Mouse (Mus musculus): Measurements from ENCODE around the gene Atg5. TPM values are rescaled to one million over a fixed set of nuclear protein-coding genes. Genes with fewer than 3 reads are reported as not detected.
A peak's percentile ranks its signal among the peaks of the same experiment; 100 is the strongest.

Atg5 gene
- polyA plus RNA-seq, 1 experiment: 11.6 TPM

DNA sequence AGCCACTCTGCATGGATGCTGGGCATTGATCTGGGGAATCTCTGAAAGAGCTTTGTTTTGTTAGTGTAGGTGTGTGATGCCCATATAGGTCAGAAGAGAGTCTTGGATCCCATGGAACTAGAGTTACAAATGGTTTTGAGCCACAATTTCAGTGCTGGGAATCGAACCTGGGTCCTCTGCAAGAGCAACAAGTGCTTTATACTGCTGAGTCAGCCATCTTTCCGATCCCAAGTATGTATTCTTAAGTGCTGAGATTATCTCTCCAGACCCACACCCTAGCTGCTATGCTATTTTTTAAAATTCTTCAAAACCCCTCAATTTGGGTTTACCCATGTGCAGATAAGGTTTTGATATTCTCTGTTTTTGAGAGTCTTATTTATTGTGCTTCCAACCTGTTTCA lies 22.7 kb downstream of the Atg5 start:
- Histone ChIP-seq H3K27me3 (ENCODE audit: control insufficient read depth, insufficient read depth, low read length) (no peaks in the 10 kb centered on the region), H3K4me3 (ENCODE audit: control insufficient read depth, insufficient read depth, low read length) (no peak overlapping the region), H3K27ac (ENCODE audit: control insufficient read depth, insufficient read depth, low read length) (no peak overlapping the region), H3K36me3 (ENCODE audit: control insufficient read depth, insufficient read depth, low read length) (peaks cover 27% of the 10 kb centered on the region), H3K4me1 (replicated peaks; ENCODE audit: control insufficient read depth, insufficient read depth, low read length) (no peaks in the 10 kb centered on the region)
- WGBS: 93% methylated on average over 2 of the region's 2 CpGs
- DNase-seq: no peak
- TF ChIP-seq POLR2A (IDR thresholded peaks at IDR 0.05; ENCODE audit: control insufficient read depth, extremely low read depth, insufficient read depth, low read length, poor library complexity) (no peak), CTCF (IDR thresholded peaks at IDR 0.05; ENCODE audit: borderline replicate concordance, control insufficient read depth, extremely low read depth, insufficient read depth, low read length, poor library complexity) (no peak)

DNA sequence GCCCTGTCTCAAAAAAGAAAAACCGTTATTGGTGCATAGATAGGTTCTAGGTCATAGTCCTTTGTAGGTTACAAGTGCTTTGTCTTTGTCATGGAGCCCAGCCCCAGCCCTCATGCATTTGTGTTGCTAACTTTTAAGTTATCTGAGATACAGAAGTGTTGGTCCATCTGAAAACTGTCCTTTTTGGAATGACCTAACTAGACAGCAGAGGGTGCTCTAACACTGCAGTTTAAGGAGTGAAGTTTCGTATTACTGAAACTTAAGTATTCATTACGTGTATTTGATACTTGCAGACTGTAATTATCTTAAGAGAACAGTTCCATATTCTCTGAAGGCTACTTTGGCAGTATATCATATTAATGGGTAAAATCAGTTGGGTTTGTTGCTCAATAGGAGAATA lies 24.0 kb downstream of the Atg5 start:
- H3K27ac ChIP-seq (ENCODE audit: control insufficient read depth, insufficient read depth, low read length): no peak overlapping the region
- H3K4me1 ChIP-seq (replicated peaks; ENCODE audit: control insufficient read depth, insufficient read depth, low read length): no peaks in the 10 kb centered on the region
- 76% methylated on average over 3 of the region's 3 CpGs for WGBS
- peaks cover 16% of the 10 kb centered on the region for H3K36me3 ChIP-seq (ENCODE audit: control insufficient read depth, insufficient read depth, low read length)
- H3K27me3 ChIP-seq (ENCODE audit: control insufficient read depth, insufficient read depth, low read length): no peaks in the 10 kb centered on the region
- DNase-seq: peak; percentile 22
- H3K4me3 ChIP-seq (ENCODE audit: control insufficient read depth, insufficient read depth, low read length): no peak overlapping the region
- TF ChIP-seq POLR2A (IDR thresholded peaks at IDR 0.05; ENCODE audit: control insufficient read depth, extremely low read depth, insufficient read depth, low read length, poor library complexity): no peak
- no peak for TF ChIP-seq CTCF (IDR thresholded peaks at IDR 0.05; ENCODE audit: borderline replicate concordance, control insufficient read depth, extremely low read depth, insufficient read depth, low read length, poor library complexity)

DNA sequence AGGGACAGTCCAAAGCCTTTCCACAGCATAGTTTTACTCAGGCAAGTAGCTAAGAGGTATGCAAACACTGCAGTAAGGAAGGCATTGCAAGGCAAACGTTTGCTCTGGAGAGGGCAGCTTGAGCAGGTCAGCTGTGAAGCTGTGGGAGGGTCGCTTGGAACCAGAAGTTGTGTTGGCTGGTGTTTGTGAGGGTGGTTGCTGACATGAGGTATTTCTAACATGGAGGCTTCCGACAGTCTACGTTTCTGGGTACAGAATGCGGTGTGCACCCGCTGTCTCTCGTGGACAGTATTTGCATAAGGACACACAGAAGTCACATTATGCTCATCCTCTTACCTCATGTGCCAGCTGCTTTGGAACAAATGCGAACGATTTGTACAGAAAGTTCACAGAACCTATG lies 31.0 kb downstream of the Atg5 start:
- no peak for TF ChIP-seq POLR2A (IDR thresholded peaks at IDR 0.05; ENCODE audit: control insufficient read depth, extremely low read depth, insufficient read depth, low read length, poor library complexity)
- no peak for TF ChIP-seq CTCF (IDR thresholded peaks at IDR 0.05; ENCODE audit: borderline replicate concordance, control insufficient read depth, extremely low read depth, insufficient read depth, low read length, poor library complexity)
- Histone ChIP-seq H3K4me3 (ENCODE audit: control insufficient read depth, insufficient read depth, low read length) (no peak overlapping the region), H3K36me3 (ENCODE audit: control insufficient read depth, insufficient read depth, low read length) (peaks cover 8% of the 10 kb centered on the region; the same call in 1 of the 2 replicates), H3K4me1 (replicated peaks; ENCODE audit: control insufficient read depth, insufficient read depth, low read length) (no peaks in the 10 kb centered on the region), H3K27ac (ENCODE audit: control insufficient read depth, insufficient read depth, low read length) (no peak overlapping the region), H3K27me3 (ENCODE audit: control insufficient read depth, insufficient read depth, low read length) (no peaks in the 10 kb centered on the region)
- no peak for DNase-seq
- 84% methylated on average over 9 of the region's 9 CpGs for WGBS

DNA sequence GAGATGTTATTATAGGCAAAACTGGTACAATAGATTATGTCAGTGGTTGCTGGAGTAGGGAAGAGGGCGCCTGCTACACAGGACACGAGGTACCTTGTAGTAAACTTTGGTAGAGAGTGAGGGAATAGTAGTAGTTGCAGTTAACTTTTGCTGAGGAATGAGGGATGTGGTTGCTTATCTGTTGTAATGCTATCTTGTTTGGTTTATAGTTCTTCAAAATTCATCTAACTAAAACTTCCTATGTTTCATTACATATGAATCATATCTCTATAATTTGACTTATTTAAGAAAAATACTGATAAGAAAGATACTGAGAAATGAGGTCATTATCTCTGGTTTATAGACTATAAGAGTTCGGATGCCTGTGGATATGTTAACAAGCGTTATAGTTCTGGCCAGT lies 31.9 kb downstream of the Atg5 start:
- Histone ChIP-seq H3K4me1 (replicated peaks; ENCODE audit: control insufficient read depth, insufficient read depth, low read length) (no peaks in the 10 kb centered on the region), H3K36me3 (ENCODE audit: control insufficient read depth, insufficient read depth, low read length) (peaks cover 11% of the 10 kb centered on the region; the same call in 1 of the 2 replicates), H3K27me3 (ENCODE audit: control insufficient read depth, insufficient read depth, low read length) (no peaks in the 10 kb centered on the region), H3K27ac (ENCODE audit: control insufficient read depth, insufficient read depth, low read length) (no peak overlapping the region), H3K4me3 (ENCODE audit: control insufficient read depth, insufficient read depth, low read length) (no peak overlapping the region)
- TF ChIP-seq CTCF (IDR thresholded peaks at IDR 0.05; ENCODE audit: borderline replicate concordance, control insufficient read depth, extremely low read depth, insufficient read depth, low read length, poor library complexity) (no peak), POLR2A (IDR thresholded peaks at IDR 0.05; ENCODE audit: control insufficient read depth, extremely low read depth, insufficient read depth, low read length, poor library complexity) (no peak)
- DNase-seq: no peak
- WGBS: 99% methylated on average over 4 of the region's 4 CpGs

DNA sequence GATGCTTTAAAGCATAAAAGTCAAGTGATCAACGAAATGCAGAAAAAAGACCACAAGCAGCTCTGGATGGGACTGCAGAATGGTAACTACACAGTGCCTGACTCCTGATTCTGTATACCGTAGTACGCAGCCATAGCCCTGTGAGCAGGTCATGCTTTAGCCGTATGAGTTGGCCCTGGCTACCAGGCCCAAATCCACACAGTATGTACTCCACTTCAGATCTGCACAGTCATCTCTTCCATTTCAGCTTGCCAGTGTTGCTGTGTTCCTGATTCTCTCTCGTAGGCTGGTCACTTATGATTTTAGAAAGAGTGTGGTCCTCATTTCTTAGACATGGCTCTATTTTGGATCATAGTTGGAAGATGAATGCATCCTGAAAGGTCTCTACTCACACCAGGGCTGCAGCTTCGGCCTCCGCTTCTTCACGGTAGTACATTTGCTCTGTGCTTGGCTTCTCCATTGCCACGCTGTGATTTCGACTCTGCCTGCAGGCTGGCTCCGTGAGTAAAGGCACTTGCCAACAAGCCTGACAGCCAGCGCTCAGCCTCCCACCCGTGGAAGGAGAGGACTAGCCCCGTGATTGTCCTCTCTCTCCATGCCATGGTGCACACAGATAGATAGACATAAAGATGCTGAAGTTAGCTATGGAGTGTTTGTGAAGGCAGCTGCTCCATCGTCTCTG lies 35.6 kb downstream of the Atg5 start:
- Histone ChIP-seq H3K4me1 (replicated peaks; ENCODE audit: control insufficient read depth, insufficient read depth, low read length) (no peaks in the 10 kb centered on the region), H3K36me3 (ENCODE audit: control insufficient read depth, insufficient read depth, low read length) (peaks cover 11% of the 10 kb centered on the region; the same call in 1 of the 2 replicates), H3K27me3 (ENCODE audit: control insufficient read depth, insufficient read depth, low read length) (no peaks in the 10 kb centered on the region), H3K27ac (ENCODE audit: control insufficient read depth, insufficient read depth, low read length) (no peak overlapping the region), H3K4me3 (ENCODE audit: control insufficient read depth, insufficient read depth, low read length) (no peak overlapping the region)
- WGBS: 96% methylated on average over 15 of the region's 15 CpGs
- DNase-seq: no peak
- TF ChIP-seq POLR2A (IDR thresholded peaks at IDR 0.05; ENCODE audit: control insufficient read depth, extremely low read depth, insufficient read depth, low read length, poor library complexity) (no peak), CTCF (IDR thresholded peaks at IDR 0.05; ENCODE audit: borderline replicate concordance, control insufficient read depth, extremely low read depth, insufficient read depth, low read length, poor library complexity) (no peak)

DNA sequence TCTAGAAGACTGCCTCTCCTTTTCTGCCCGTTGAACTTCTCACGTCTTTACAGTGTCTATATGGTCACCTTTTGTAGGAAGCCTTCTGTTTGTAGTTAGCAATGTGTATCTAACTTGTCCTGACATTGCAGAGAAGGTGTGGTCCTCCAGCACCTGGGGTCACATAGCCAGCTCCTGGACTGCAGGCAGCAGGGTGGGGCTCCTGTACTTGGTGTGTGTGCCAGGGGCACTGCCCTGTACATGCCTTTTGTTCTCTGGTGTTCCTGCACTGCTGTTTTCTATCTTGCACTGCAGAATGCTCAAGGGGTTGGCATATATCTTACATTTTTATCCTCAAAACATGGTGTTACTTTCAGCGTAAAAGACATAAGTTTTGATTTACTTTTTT lies 36.2 kb downstream of the Atg5 start:
- H3K4me3 ChIP-seq (ENCODE audit: control insufficient read depth, insufficient read depth, low read length): no peak overlapping the region
- WGBS: 97% methylated on average over 3 of the region's 3 CpGs
- TF ChIP-seq POLR2A (IDR thresholded peaks at IDR 0.05; ENCODE audit: control insufficient read depth, extremely low read depth, insufficient read depth, low read length, poor library complexity): no peak
- TF ChIP-seq CTCF (IDR thresholded peaks at IDR 0.05; ENCODE audit: borderline replicate concordance, control insufficient read depth, extremely low read depth, insufficient read depth, low read length, poor library complexity): no peak
- H3K36me3 ChIP-seq (ENCODE audit: control insufficient read depth, insufficient read depth, low read length): peaks cover 11% of the 10 kb centered on the region; the same call in 1 of the 2 replicates
- H3K4me1 ChIP-seq (replicated peaks; ENCODE audit: control insufficient read depth, insufficient read depth, low read length): no peaks in the 10 kb centered on the region
- DNase-seq: no peak
- H3K27me3 ChIP-seq (ENCODE audit: control insufficient read depth, insufficient read depth, low read length): no peaks in the 10 kb centered on the region
- no peak overlapping the region for H3K27ac ChIP-seq (ENCODE audit: control insufficient read depth, insufficient read depth, low read length)

Measured in thymus, adult 2 months (tissue).